In genomic region chr1:87266296-87267090, GRCm38 (mm10) we compare ENCODE assay signal across 18 mouse cellular contexts. TPM values are rescaled to one million over a fixed set of nuclear protein-coding genes. Genes with fewer than 3 reads are reported as not detected.
"Had no signal": no experiment of that assay in that cellular context is flagged by ENCODE, and none has a peak within 500 bp of the region (broad histone marks: within the 10 kb centered on the region; RNA-seq: fewer than 3 reads in every experiment).

No protein-coding gene starts in this region.

- H3K4me2 ChIP-seq: limb, embryonic 15.5 days; liver, embryonic 11.5 days; lung, embryonic 14.5 days; stomach, embryonic 15.5 days had no signal

- H3K4me3 ChIP-seq: limb, embryonic 12.5 days; midbrain, embryonic 13.5 days; stomach, embryonic 15.5 days had no signal

- DNase-seq: kidney, postnatal 10 days; left cerebral cortex, postnatal 4 days; liver, postnatal 0 days; lung, embryonic 14.5 days; right cerebral cortex, adult 18-20 months; right cerebral cortex, postnatal 25 days; spleen, adult 18-20 months; thymus, postnatal 25 days had no signal

- H3K9me3 ChIP-seq: limb, embryonic 12.5 days; limb, embryonic 15.5 days; midbrain, embryonic 13.5 days; stomach, embryonic 15.5 days had no signal

- H3K36me3 ChIP-seq: limb, embryonic 12.5 days; limb, embryonic 15.5 days; midbrain, embryonic 13.5 days; stomach, embryonic 15.5 days had no signal

- H3K9ac ChIP-seq: limb, embryonic 12.5 days; limb, embryonic 15.5 days; liver, embryonic 14.5 days; liver, postnatal 0 days; lung, embryonic 14.5 days; midbrain, embryonic 13.5 days; stomach, embryonic 15.5 days had no signal

- ATAC-seq: inflammation-experienced regulatory T-cells, adult 6 months; intestine, embryonic 16.5 days; liver, postnatal 0 days; lung, postnatal 0 days; midbrain, embryonic 13.5 days had no signal

- H3K27ac ChIP-seq: limb, embryonic 12.5 days; limb, embryonic 15.5 days; liver, embryonic 14.5 days; macrophage; midbrain, embryonic 13.5 days; stomach, embryonic 15.5 days had no signal

RNA-seq across cellular contexts. Expression of gene Efhd1, which starts 2.3 kb away (rescaled TPM):
- polyA plus RNA-seq: inflammation-experienced regulatory T-cells, adult 6 months; liver, embryonic 11.5 days; liver, embryonic 14.5 days; lung, embryonic 14.5 days had no signal
